Mouse (Mus musculus): ENCODE data around the gene AC170998.1. TPM values are rescaled to one million over a fixed set of nuclear protein-coding genes. Genes with fewer than 3 reads are reported as not detected.
A peak's percentile ranks its signal among the peaks of the same experiment; 100 is the strongest.

AC170998.1 gene
- 1.5 TPM in 2 replicates for polyA plus RNA-seq (2015; fragmentation: Nextera tagmentation; extraction: Ambion mirVana)

- Histone ChIP-seq H3K9me3 (replicated peaks; ENCODE audit: control insufficient read depth, low read length) (no peaks in the 10 kb centered on the region), H3K27me3 (ENCODE audit: control insufficient read depth, insufficient read depth, low read depth, low read length) (no peaks in the 10 kb centered on the region), H3K4me3 (ENCODE audit: low read depth, low read length) (no peak within 1 kb of the TSS), H3K27ac (ENCODE audit: low read length) (no peak within 1 kb of the TSS), H3K9ac (ENCODE audit: low read depth, low read length) (no peak within 1 kb of the TSS), H3K4me1 (ENCODE audit: control insufficient read depth, low read depth, low read length) (no peaks in the 10 kb centered on the region), H3K4me2 (ENCODE audit: low read depth, low read length) (no peak within 1 kb of the TSS), H3K36me3 (ENCODE audit: control insufficient read depth, insufficient read depth) (peaks cover 45% of the 10 kb centered on the region)
- no peak for ATAC-seq (ENCODE audit: low read depth)
- 78% methylated on average over 4 of the region's 4 CpGs for WGBS (ENCODE audit: insufficient replicate concordance)
These were observed at the start of gene AC170998.1 for GRCm38 (mm10) chr17:28725783-28726182. AC170998.1 (plus strand) TSS chr17:28726083.

DNA sequence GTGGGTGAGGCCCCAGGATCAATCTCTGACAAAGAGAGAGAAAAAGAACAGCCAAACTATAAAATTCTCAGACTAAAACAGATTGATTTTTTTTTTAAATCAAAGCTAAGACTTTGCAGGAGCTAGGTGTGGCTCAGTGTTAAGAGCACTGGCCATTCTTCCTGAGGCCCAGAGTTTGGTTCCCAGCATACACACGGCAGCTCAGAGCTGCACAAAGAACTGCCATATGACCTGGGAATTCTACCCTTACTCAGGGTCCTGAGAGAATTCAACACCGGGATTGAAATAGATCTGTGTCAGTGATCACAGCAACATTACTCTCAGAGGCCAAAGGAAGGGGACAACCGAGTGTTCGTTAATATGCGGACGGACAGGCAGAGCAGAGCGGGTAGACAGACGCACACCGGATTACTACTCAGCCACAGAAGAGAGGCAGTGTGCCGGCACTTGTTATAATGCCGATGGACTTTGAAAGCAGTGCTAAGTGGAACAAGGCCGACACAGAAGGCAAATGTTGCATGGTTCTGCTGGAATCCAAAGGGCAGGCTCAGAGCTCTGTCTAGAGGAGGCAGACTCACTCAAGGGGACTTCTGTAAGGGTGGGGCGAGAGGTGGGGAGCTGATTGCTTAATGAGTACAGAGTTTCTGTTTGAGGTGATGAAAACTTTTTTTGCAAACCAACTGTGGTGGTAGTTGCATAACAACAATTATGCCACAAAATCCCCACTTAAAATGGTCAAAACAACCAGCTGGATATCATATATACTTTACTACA lies 43.4 kb upstream of the AC170998.1 start:
- peak overlapping the region; percentile 88 for H3K27ac ChIP-seq (ENCODE audit: low read length)
- H3K4me3 ChIP-seq (ENCODE audit: low read depth, low read length) = no peak overlapping the region
- H3K9ac ChIP-seq (ENCODE audit: low read depth, low read length) = no peak overlapping the region
- H3K9me3 ChIP-seq (replicated peaks; ENCODE audit: control insufficient read depth, low read length) = no peaks in the 10 kb centered on the region
- peak; percentile 86 for ATAC-seq (ENCODE audit: low read depth)
- no peaks in the 10 kb centered on the region for H3K36me3 ChIP-seq (ENCODE audit: control insufficient read depth, insufficient read depth)
- 58% methylated on average over 13 of the region's 13 CpGs for WGBS (ENCODE audit: insufficient replicate concordance)
- peaks cover 7% of the 10 kb centered on the region for H3K4me1 ChIP-seq (ENCODE audit: control insufficient read depth, low read depth, low read length)
- no peaks in the 10 kb centered on the region for H3K27me3 ChIP-seq (ENCODE audit: control insufficient read depth, insufficient read depth, low read depth, low read length)
- no peak overlapping the region for H3K4me2 ChIP-seq (ENCODE audit: low read depth, low read length)

DNA sequence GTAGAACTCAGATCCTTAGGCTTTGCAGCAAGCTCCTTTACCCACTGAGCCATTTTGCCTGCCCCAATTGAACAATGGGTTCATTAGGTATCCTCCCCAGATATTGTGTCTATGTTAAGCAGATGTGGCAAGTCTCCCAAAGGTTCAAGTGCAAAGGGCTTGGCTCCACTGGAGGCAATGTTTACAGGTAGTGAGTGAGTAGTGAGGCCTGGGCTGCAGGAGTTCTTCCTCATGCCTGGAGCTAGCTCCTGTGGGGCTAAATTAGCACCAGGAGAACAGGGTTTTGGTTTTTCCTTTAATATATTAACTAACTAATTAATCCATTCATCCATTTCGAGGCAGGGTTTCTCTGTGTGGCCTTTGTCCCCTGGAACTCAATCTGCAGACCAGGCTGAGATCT lies 42.3 kb upstream of the AC170998.1 start:
- H3K4me2 ChIP-seq (ENCODE audit: low read depth, low read length) = no peak overlapping the region
- ATAC-seq (ENCODE audit: low read depth) = peak; percentile 23; the same call in 1 of the 2 replicates
- no peak overlapping the region for H3K4me3 ChIP-seq (ENCODE audit: low read depth, low read length)
- no peak overlapping the region for H3K9ac ChIP-seq (ENCODE audit: low read depth, low read length)
- H3K36me3 ChIP-seq (ENCODE audit: control insufficient read depth, insufficient read depth) = no peaks in the 10 kb centered on the region
- H3K27ac ChIP-seq (ENCODE audit: low read length) = peak overlapping the region; percentile 88
- H3K9me3 ChIP-seq (replicated peaks; ENCODE audit: control insufficient read depth, low read length) = no peaks in the 10 kb centered on the region
- 33% methylated on average over 1 of the region's 1 CpGs for WGBS (ENCODE audit: insufficient replicate concordance)
- H3K4me1 ChIP-seq (ENCODE audit: control insufficient read depth, low read depth, low read length) = peaks cover 7% of the 10 kb centered on the region
- H3K27me3 ChIP-seq (ENCODE audit: control insufficient read depth, insufficient read depth, low read depth, low read length) = no peaks in the 10 kb centered on the region

DNA sequence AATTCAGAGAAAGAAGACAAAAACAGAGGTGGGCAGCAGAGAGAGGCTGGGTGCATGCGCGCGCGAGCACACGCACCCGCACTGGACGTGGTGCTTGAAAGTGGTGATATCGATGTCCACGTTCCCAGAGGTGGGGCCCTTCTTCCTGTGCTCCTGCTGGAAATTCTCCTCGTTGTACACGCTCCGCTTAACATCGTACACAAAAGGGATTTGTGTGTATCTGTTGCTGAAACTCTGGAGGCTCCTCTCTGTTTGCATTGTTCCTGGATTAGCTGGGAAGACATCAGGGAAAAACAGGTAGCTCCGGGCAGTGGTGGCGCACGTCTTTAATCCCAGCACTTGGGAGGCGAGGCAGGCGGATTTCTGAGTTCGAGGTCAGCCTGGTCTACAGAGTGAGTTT lies 41.3 kb upstream of the AC170998.1 start:
- 76% methylated on average over 19 of the region's 19 CpGs for WGBS (ENCODE audit: insufficient replicate concordance)

GRCm38 (mm10) chr17:28687354-28687753 lies 38.5 kb upstream of the AC170998.1 start:
- no peak overlapping the region for H3K27ac ChIP-seq (ENCODE audit: low read length)
- H3K27me3 ChIP-seq (ENCODE audit: control insufficient read depth, insufficient read depth, low read depth, low read length) = no peaks in the 10 kb centered on the region
- no peak overlapping the region for H3K4me2 ChIP-seq (ENCODE audit: low read depth, low read length)
- no peak for ATAC-seq (ENCODE audit: low read depth)
- H3K4me1 ChIP-seq (ENCODE audit: control insufficient read depth, low read depth, low read length) = peaks cover 22% of the 10 kb centered on the region
- no peaks in the 10 kb centered on the region for H3K36me3 ChIP-seq (ENCODE audit: control insufficient read depth, insufficient read depth)
- 7% methylated on average over 4 of the region's 4 CpGs for WGBS (ENCODE audit: insufficient replicate concordance)
- no peak overlapping the region for H3K9ac ChIP-seq (ENCODE audit: low read depth, low read length)
- no peak overlapping the region for H3K4me3 ChIP-seq (ENCODE audit: low read depth, low read length)
- no peaks in the 10 kb centered on the region for H3K9me3 ChIP-seq (replicated peaks; ENCODE audit: control insufficient read depth, low read length)

More for the DNA sequence above, 41.3 kb upstream of the AC170998.1 start:
- no peak overlapping the region for H3K9ac ChIP-seq (ENCODE audit: low read depth, low read length)
- H3K4me3 ChIP-seq (ENCODE audit: low read depth, low read length) = no peak overlapping the region
- no peak overlapping the region for H3K27ac ChIP-seq (ENCODE audit: low read length)
- H3K9me3 ChIP-seq (replicated peaks; ENCODE audit: control insufficient read depth, low read length) = no peaks in the 10 kb centered on the region
- ATAC-seq (ENCODE audit: low read depth) = no peak
- H3K36me3 ChIP-seq (ENCODE audit: control insufficient read depth, insufficient read depth) = no peaks in the 10 kb centered on the region
- no peaks in the 10 kb centered on the region for H3K27me3 ChIP-seq (ENCODE audit: control insufficient read depth, insufficient read depth, low read depth, low read length)
- no peak overlapping the region for H3K4me2 ChIP-seq (ENCODE audit: low read depth, low read length)
- peaks cover 13% of the 10 kb centered on the region for H3K4me1 ChIP-seq (ENCODE audit: control insufficient read depth, low read depth, low read length)

- H3K27me3 ChIP-seq (ENCODE audit: control insufficient read depth, insufficient read depth, low read depth, low read length) = no peaks in the 10 kb centered on the region
- peak within 1 kb of the TSS; percentile 70 for H3K9ac ChIP-seq (ENCODE audit: low read depth, low read length)
- peak within 1 kb of the TSS; percentile 77 for H3K4me2 ChIP-seq (ENCODE audit: low read depth, low read length)
- peak within 1 kb of the TSS; percentile 95 for H3K27ac ChIP-seq (ENCODE audit: low read length)
- ATAC-seq (ENCODE audit: low read depth) = no peak
- no peaks in the 10 kb centered on the region for H3K9me3 ChIP-seq (replicated peaks; ENCODE audit: control insufficient read depth, low read length)
- WGBS (ENCODE audit: insufficient replicate concordance) = 6% methylated on average over 40 of the region's 40 CpGs
- H3K4me1 ChIP-seq (ENCODE audit: control insufficient read depth, low read depth, low read length) = peaks cover 34% of the 10 kb centered on the region
- H3K36me3 ChIP-seq (ENCODE audit: control insufficient read depth, insufficient read depth) = no peaks in the 10 kb centered on the region
- H3K4me3 ChIP-seq (ENCODE audit: low read depth, low read length) = peak within 1 kb of the TSS; percentile 93
These were observed 36.1 kb upstream of the AC170998.1 start, which contains the start of gene Slc26a8 for GRCm38 (mm10) chr17:28689586-28690283. Slc26a8 (minus strand) TSS chr17:28690233.

DNA sequence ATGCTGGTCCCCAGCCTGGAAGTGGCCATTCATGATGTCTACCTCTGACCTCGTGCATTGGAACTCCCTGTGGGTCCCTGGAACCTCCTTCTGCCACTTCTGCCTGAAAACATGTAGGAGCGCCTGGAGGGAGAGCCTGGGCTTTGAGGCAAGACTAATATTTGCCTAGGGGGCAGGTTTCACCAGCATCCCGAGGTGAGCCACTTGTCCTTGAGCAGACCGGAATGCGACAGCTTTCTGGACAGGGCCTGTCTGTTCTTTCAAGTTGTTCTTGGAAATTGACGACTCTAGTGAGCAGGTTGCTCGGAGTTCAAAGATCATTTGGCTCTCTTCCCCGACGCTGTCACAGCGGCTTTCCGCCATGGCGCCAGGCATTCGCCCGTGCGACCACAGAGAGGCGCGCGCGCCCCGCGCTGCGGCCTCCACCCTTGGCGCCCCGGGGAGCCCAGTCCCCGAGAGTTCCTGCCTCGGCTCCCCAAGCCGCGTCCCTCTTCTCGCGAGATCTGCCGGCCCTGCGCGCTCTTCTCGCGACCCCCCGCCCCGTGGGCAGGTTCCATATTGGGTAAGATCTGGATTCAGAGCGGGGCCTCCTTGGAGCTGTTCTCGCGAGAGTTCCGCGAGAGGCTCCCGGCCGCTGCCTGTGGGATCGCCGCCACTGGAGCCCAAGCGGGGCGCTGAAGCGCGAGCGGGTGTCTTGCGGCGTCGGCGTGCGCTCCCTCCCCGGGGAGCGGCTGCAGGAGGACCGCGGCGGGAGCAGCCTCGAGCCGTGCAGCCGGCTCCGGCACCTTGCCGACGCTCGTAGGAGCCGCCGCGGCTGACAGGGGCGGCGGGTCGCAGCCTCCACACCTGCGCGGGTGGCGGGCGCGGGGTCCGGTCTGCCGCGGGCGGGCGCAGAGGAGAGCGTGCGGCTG lies 34.9 kb upstream of the AC170998.1 start, which contains the start of gene Mapk14:
Gene Mapk14 (plus strand): TSS at position 554 of the 911 bp plus-strand sequence.
- H3K4me3 ChIP-seq (ENCODE audit: low read depth, low read length) = peak within 1 kb of the TSS; percentile 93
- ATAC-seq (ENCODE audit: low read depth) = peak; percentile 91
- H3K9ac ChIP-seq (ENCODE audit: low read depth, low read length) = peak within 1 kb of the TSS; percentile 93

DNA sequence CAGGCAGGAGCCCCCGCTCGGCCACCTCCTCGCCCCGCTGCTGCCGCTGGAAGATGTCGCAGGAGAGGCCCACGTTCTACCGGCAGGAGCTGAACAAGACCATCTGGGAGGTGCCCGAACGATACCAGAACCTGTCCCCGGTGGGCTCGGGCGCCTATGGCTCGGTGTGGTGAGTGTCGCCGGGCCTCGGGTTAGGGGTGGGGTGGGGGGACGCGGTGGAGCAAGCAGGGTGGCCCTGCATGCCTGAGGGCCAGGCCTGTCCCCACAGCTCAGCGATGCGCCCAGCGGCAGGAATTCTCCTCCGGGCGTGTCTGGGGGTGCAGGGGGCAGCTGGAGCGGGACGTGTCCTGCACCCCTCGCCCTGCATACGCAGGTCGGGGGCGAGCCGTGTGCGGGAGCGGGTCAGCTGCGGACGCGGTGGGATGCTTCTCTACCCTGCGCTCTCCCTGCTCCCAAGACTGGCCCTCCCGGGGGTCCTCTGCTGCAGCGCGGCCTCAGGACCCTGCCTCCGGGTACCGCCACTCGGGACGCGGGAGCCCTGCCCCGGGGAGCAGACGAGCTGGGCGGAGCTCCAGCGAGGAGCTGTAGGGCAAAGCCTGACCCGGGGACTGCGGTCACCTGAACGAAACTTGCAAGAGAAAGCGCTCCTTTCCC lies 34.1 kb upstream of the AC170998.1 start:
- peaks cover 49% of the 10 kb centered on the region for H3K4me1 ChIP-seq (ENCODE audit: control insufficient read depth, low read depth, low read length)
- H3K9ac ChIP-seq (ENCODE audit: low read depth, low read length) = peak overlapping the region; percentile 93
- H3K4me2 ChIP-seq (ENCODE audit: low read depth, low read length) = peak overlapping the region; percentile 71
- WGBS (ENCODE audit: insufficient replicate concordance) = 1% methylated on average over 52 of the region's 53 CpGs
- H3K27ac ChIP-seq (ENCODE audit: low read length) = peak overlapping the region; percentile 95
- H3K9me3 ChIP-seq (replicated peaks; ENCODE audit: control insufficient read depth, low read length) = no peaks in the 10 kb centered on the region
- H3K27me3 ChIP-seq (ENCODE audit: control insufficient read depth, insufficient read depth, low read depth, low read length) = no peaks in the 10 kb centered on the region
- peak; percentile 25 for ATAC-seq (ENCODE audit: low read depth)
- no peaks in the 10 kb centered on the region for H3K36me3 ChIP-seq (ENCODE audit: control insufficient read depth, insufficient read depth)
- peak overlapping the region; percentile 93 for H3K4me3 ChIP-seq (ENCODE audit: low read depth, low read length)

More for the DNA sequence above, 34.9 kb upstream of the AC170998.1 start, which contains the start of gene Mapk14:
- Histone ChIP-seq H3K9me3 (replicated peaks; ENCODE audit: control insufficient read depth, low read length) (no peaks in the 10 kb centered on the region), H3K4me2 (ENCODE audit: low read depth, low read length) (peak within 1 kb of the TSS; percentile 77), H3K27ac (ENCODE audit: low read length) (peak within 1 kb of the TSS; percentile 95), H3K27me3 (ENCODE audit: control insufficient read depth, insufficient read depth, low read depth, low read length) (no peaks in the 10 kb centered on the region), H3K36me3 (ENCODE audit: control insufficient read depth, insufficient read depth) (no peaks in the 10 kb centered on the region), H3K4me1 (ENCODE audit: control insufficient read depth, low read depth, low read length) (peaks cover 42% of the 10 kb centered on the region)
- under 1% methylated on average over 75 of the region's 86 CpGs for WGBS (ENCODE audit: insufficient replicate concordance)
